Mouse (Mus musculus): Measurements from ENCODE around the gene Gm11564. TPM values are rescaled to one million over a fixed set of nuclear protein-coding genes. Genes with fewer than 3 reads are reported as not detected.
"Not testable (repeated sequence)": the region's sequence is repeated elsewhere in the genome, so short reads cannot be mapped to it uniquely, and the experiment has no call there.

Gene Gm11564
- polyA plus RNA-seq (2015; fragmentation: Nextera tagmentation; extraction: Ambion mirVana) = not detected in 2 replicates

- not testable (repeated sequence) for H3K27ac ChIP-seq (replicated peaks); H3K9ac ChIP-seq (replicated peaks); H3K4me1 ChIP-seq; H3K4me3 ChIP-seq (replicated peaks); ATAC-seq (ENCODE audit: low FRiP score); H3K4me2 ChIP-seq; H3K36me3 ChIP-seq; H3K27me3 ChIP-seq (replicated peaks); H3K9me3 ChIP-seq (replicated peaks)
- 85% methylated on average over 2 of the region's 2 CpGs for WGBS
These were observed at the start of gene Gm11564 for GRCm38 (mm10) chr11:99815566-99815965. Gene Gm11564, minus strand, starts transcription at chr11:99815666.

- H3K4me3 ChIP-seq (replicated peaks); H3K9ac ChIP-seq (replicated peaks); H3K27me3 ChIP-seq (replicated peaks); ATAC-seq (ENCODE audit: low FRiP score); H3K27ac ChIP-seq (replicated peaks); H3K36me3 ChIP-seq; H3K4me1 ChIP-seq; H3K4me2 ChIP-seq; H3K9me3 ChIP-seq (replicated peaks): not testable (repeated sequence)
- WGBS = 74% methylated on average over 1 of the region's 1 CpGs
These were observed 48.7 kb upstream of the Gm11564 start, which contains the start of gene Gm11559 for GRCm38 (mm10) chr11:99864176-99864575. Gene Gm11559, plus strand, starts transcription at chr11:99864476.

GRCm38 (mm10) chr11:99858761-99859160 lies 43.3 kb upstream of the Gm11564 start:
- Histone ChIP-seq H3K4me3 (replicated peaks) (no peak overlapping the region), H3K27ac (replicated peaks) (no peak overlapping the region), H3K9me3 (replicated peaks) (no peaks in the 10 kb centered on the region), H3K27me3 (replicated peaks) (no peaks in the 10 kb centered on the region), H3K4me2 (no peak overlapping the region), H3K36me3 (no peaks in the 10 kb centered on the region), H3K9ac (replicated peaks) (no peak overlapping the region), H3K4me1 (no peaks in the 10 kb centered on the region)
- no peak for ATAC-seq (ENCODE audit: low FRiP score)
- 83% methylated on average over 2 of the region's 2 CpGs for WGBS

GRCm38 (mm10) chr11:99857617-99858016 lies 42.2 kb upstream of the Gm11564 start, which contains the start of gene Gm11568:
Gene Gm11568, plus strand, starts transcription at chr11:99857917.
- Histone ChIP-seq H3K9ac (replicated peaks) (no peak within 1 kb of the TSS), H3K27me3 (replicated peaks) (no peaks in the 10 kb centered on the region), H3K36me3 (no peaks in the 10 kb centered on the region), H3K4me2 (no peak within 1 kb of the TSS), H3K4me1 (no peaks in the 10 kb centered on the region), H3K4me3 (replicated peaks) (no peak within 1 kb of the TSS), H3K9me3 (replicated peaks) (no peaks in the 10 kb centered on the region), H3K27ac (replicated peaks) (no peak within 1 kb of the TSS)
- WGBS = 93% methylated on average over 2 of the region's 2 CpGs
- ATAC-seq (ENCODE audit: low FRiP score) = no peak

- 57% methylated on average over 3 of the region's 3 CpGs for WGBS
- no peaks in the 10 kb centered on the region for H3K36me3 ChIP-seq
- H3K4me1 ChIP-seq = no peaks in the 10 kb centered on the region
- ATAC-seq (ENCODE audit: low FRiP score) = no peak
- no peak overlapping the region for H3K9ac ChIP-seq (replicated peaks)
- H3K27ac ChIP-seq (replicated peaks) = no peak overlapping the region
- H3K4me3 ChIP-seq (replicated peaks) = no peak overlapping the region
- no peaks in the 10 kb centered on the region for H3K27me3 ChIP-seq (replicated peaks)
- no peak overlapping the region for H3K4me2 ChIP-seq
- no peaks in the 10 kb centered on the region for H3K9me3 ChIP-seq (replicated peaks)
These were observed 38.7 kb upstream of the Gm11564 start for GRCm38 (mm10) chr11:99854121-99854520.

- Histone ChIP-seq H3K27ac (replicated peaks) (no peak within 1 kb of the TSS), H3K36me3 (no peaks in the 10 kb centered on the region), H3K27me3 (replicated peaks) (no peaks in the 10 kb centered on the region), H3K9me3 (replicated peaks) (no peaks in the 10 kb centered on the region), H3K4me1 (no peaks in the 10 kb centered on the region), H3K4me2 (no peak within 1 kb of the TSS), H3K4me3 (replicated peaks) (no peak within 1 kb of the TSS), H3K9ac (replicated peaks) (no peak within 1 kb of the TSS)
- no peak for ATAC-seq (ENCODE audit: low FRiP score)
These were observed 36.0 kb upstream of the Gm11564 start, which contains the start of gene Krtap4-16 for GRCm38 (mm10) chr11:99851508-99851907. Gene Krtap4-16, minus strand, starts transcription at chr11:99851608.

GRCm38 (mm10) chr11:99846746-99847145 lies 31.3 kb upstream of the Gm11564 start:
- H3K9ac ChIP-seq (replicated peaks) = no peak overlapping the region
- 98% methylated on average over 2 of the region's 2 CpGs for WGBS
- H3K9me3 ChIP-seq (replicated peaks) = no peaks in the 10 kb centered on the region
- H3K4me2 ChIP-seq = no peak overlapping the region
- no peak overlapping the region for H3K27ac ChIP-seq (replicated peaks)
- H3K4me3 ChIP-seq (replicated peaks) = no peak overlapping the region
- H3K27me3 ChIP-seq (replicated peaks) = no peaks in the 10 kb centered on the region
- H3K36me3 ChIP-seq = no peaks in the 10 kb centered on the region
- ATAC-seq (ENCODE audit: low FRiP score) = no peak
- H3K4me1 ChIP-seq = no peaks in the 10 kb centered on the region

- 32% methylated on average over 1 of the region's 1 CpGs for WGBS
- H3K27ac ChIP-seq (replicated peaks) = no peak overlapping the region
- H3K36me3 ChIP-seq = no peaks in the 10 kb centered on the region
- no peak overlapping the region for H3K9ac ChIP-seq (replicated peaks)
- no peaks in the 10 kb centered on the region for H3K9me3 ChIP-seq (replicated peaks)
- ATAC-seq (ENCODE audit: low FRiP score) = no peak
- no peaks in the 10 kb centered on the region for H3K27me3 ChIP-seq (replicated peaks)
- H3K4me3 ChIP-seq (replicated peaks) = no peak overlapping the region
- H3K4me1 ChIP-seq = no peaks in the 10 kb centered on the region
- no peak overlapping the region for H3K4me2 ChIP-seq
These were observed 26.7 kb upstream of the Gm11564 start for GRCm38 (mm10) chr11:99842185-99842584.

GRCm38 (mm10) chr11:99837966-99838365 lies 22.5 kb upstream of the Gm11564 start, which contains the start of gene 2300003K06Rik:
Gene 2300003K06Rik, minus strand, starts transcription at chr11:99838066.
- Histone ChIP-seq H3K9ac (replicated peaks) (no peak within 1 kb of the TSS), H3K27ac (replicated peaks) (no peak within 1 kb of the TSS), H3K36me3 (no peaks in the 10 kb centered on the region), H3K4me2 (no peak within 1 kb of the TSS), H3K4me1 (no peaks in the 10 kb centered on the region), H3K4me3 (replicated peaks) (no peak within 1 kb of the TSS), H3K9me3 (replicated peaks) (no peaks in the 10 kb centered on the region), H3K27me3 (replicated peaks) (no peaks in the 10 kb centered on the region)
- no peak for ATAC-seq (ENCODE audit: low FRiP score)
- 78% methylated on average over 1 of the region's 1 CpGs for WGBS

GRCm38 (mm10) chr11:99809792-99810191 lies 5.7 kb downstream of the Gm11564 start, which contains the start of gene Krtap4-13:
Gene Krtap4-13, minus strand, starts transcription at chr11:99809892.
- not testable (repeated sequence) for H3K9ac ChIP-seq (replicated peaks); H3K27ac ChIP-seq (replicated peaks)

GRCm38 (mm10) chr11:99804346-99804745 lies 11.1 kb downstream of the Gm11564 start, which contains the start of gene Gm11554:
Gene Gm11554, minus strand, starts transcription at chr11:99804446.
- not testable (repeated sequence) for ATAC-seq (ENCODE audit: low FRiP score); H3K4me2 ChIP-seq; H3K4me1 ChIP-seq; H3K4me3 ChIP-seq (replicated peaks); H3K27ac ChIP-seq (replicated peaks); H3K9ac ChIP-seq (replicated peaks); H3K36me3 ChIP-seq; H3K9me3 ChIP-seq (replicated peaks); H3K27me3 ChIP-seq (replicated peaks)
- WGBS = no CpG with 5 or more reads among the region's 1 CpGs

More at GRCm38 (mm10) chr11:99809792-99810191, 5.7 kb downstream of the Gm11564 start, which contains the start of gene Krtap4-13:
- H3K4me3 ChIP-seq (replicated peaks); H3K4me2 ChIP-seq; ATAC-seq (ENCODE audit: low FRiP score); H3K36me3 ChIP-seq; H3K27me3 ChIP-seq (replicated peaks); H3K4me1 ChIP-seq; H3K9me3 ChIP-seq (replicated peaks): not testable (repeated sequence)

- not testable (repeated sequence) for ATAC-seq (ENCODE audit: low FRiP score); H3K4me1 ChIP-seq; H3K4me2 ChIP-seq; H3K4me3 ChIP-seq (replicated peaks); H3K9ac ChIP-seq (replicated peaks); H3K27ac ChIP-seq (replicated peaks); H3K9me3 ChIP-seq (replicated peaks); H3K27me3 ChIP-seq (replicated peaks); H3K36me3 ChIP-seq
- no CpG with 5 or more reads among the region's 1 CpGs for WGBS
These were observed 16.6 kb downstream of the Gm11564 start, which contains the start of gene Gm11569 for GRCm38 (mm10) chr11:99798832-99799231. Gene Gm11569, minus strand, starts transcription at chr11:99798932.
